Mouse (Mus musculus) megakaryocyte, embryonic 14.5 days (primary cell): ENCODE measurements at regions not wholly inside any gene's neighbourhood (a gene's known extent, or its start where the extent isn't known, plus 50 kb on each side); places are given as distances from the start of the nearest gene placed in this dataset.

Experiments used
- FLI1 ChIP-seq: IDR thresholded peaks from 2 replicates; pipeline ENCODE4 v1.6.1; 2012; ENCODE audit warnings: low read length, inconsistent platforms, mixed read lengths
- GATA1 ChIP-seq: IDR thresholded peaks from 3 replicates; pipeline ENCODE4 v1.6.1; 2012; ENCODE audit warnings: mixed read lengths, low read length, inconsistent platforms, borderline replicate concordance

DNA sequence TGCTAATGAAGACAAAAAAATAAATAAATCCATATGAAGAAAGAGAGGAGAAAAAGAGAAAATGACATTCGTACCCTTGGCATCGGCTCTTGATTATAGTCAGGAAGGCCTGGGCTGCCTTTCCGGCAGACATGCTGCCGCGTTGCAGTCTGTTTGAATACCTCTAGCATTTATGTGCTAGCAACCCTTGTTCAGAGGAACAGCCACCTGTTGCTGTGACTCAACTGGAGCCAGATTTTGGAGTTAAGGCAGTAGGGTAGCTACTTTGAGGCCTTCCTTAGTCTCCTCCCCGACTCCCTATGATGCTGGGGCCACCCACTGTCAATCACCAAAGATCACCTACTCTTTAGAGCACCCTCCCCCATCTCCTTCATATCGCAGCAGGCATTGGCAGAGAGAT, 148.5 kb upstream of the Cops8 start:
- TF ChIP-seq GATA1 (no peak), FLI1 (no peak)
